Mouse (Mus musculus): ENCODE results near the gene Slamf9. TPM values are rescaled to one million over a fixed set of nuclear protein-coding genes. Genes with fewer than 3 reads are reported as not detected.

Slamf9 gene
- polyA plus RNA-seq, 1 experiment from 2014 or later: 0.34 TPM

DNA sequence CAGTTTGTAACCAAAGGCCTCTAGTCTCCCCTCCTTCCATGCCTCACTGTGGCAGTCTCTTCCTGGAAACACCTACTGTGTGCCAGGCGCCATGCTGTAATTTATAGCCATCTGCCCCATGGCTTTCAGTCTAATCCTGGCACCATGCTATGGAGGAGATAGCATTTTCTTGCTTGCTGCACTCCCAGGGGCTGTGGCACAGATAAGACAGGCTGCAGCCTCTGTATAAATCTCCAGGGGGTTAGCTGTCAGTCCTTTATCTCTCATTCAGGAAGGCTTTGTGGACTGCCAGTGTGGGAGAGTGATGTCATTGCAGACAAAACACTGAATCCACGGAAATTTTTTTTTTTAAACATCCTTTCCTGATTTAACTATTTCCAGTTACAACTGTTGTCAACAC, 33.0 kb downstream of the Slamf9 start:
- H3K9ac ChIP-seq (ENCODE audit: low read depth, low read length): no peak overlapping the region
- 49% methylated on average over 2 of the region's 2 CpGs for WGBS
- H3K4me3 ChIP-seq (ENCODE audit: low read depth, low read length): no peak overlapping the region
- H3K27ac ChIP-seq (ENCODE audit: low read depth, low read length): no peak overlapping the region
- H3K4me1 ChIP-seq (replicated peaks; ENCODE audit: control insufficient read depth, insufficient read depth, low read length): no peaks in the 10 kb centered on the region; the same call in 1 of the 2 replicates
- H3K4me2 ChIP-seq (replicated peaks; ENCODE audit: low read depth, low read length): no peak overlapping the region
- H3K9me3 ChIP-seq (ENCODE audit: control insufficient read depth, low read length): no peaks in the 10 kb centered on the region
- H3K36me3 ChIP-seq (ENCODE audit: control insufficient read depth, insufficient read depth, low read length): no peaks in the 10 kb centered on the region
- H3K27me3 ChIP-seq (ENCODE audit: control insufficient read depth, insufficient read depth, low read length): no peaks in the 10 kb centered on the region; the same call in 1 of the 2 replicates
- ATAC-seq (ENCODE audit: low FRiP score) (no peak), DNase-seq (ENCODE audit: low spot score) (no peak)

DNA sequence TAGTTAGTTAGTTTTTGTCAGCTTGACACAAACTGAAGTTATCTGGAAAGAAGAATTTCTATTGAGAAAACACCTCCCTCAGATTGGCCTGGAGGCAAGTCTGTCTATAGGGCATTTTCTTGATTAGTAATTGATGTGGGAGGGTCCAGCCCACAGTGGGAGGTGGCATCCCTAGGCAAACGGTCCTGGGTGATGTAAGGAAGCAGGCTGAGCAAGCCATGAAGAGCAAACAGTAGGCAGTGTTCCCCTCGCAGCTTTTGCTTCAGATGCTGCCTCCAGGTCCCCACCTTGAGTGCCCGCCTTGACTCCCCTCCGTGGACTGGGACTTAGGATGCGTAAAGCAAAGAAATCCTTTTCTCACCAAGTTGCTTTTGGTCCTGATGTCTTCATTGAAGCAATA, 34.1 kb downstream of the Slamf9 start:
- Histone ChIP-seq H3K9me3 (ENCODE audit: control insufficient read depth, low read length) (no peaks in the 10 kb centered on the region), H3K9ac (ENCODE audit: low read depth, low read length) (no peak overlapping the region), H3K4me3 (ENCODE audit: low read depth, low read length) (no peak overlapping the region), H3K4me1 (replicated peaks; ENCODE audit: control insufficient read depth, insufficient read depth, low read length) (no peaks in the 10 kb centered on the region), H3K27me3 (ENCODE audit: control insufficient read depth, insufficient read depth, low read length) (no peaks in the 10 kb centered on the region), H3K4me2 (replicated peaks; ENCODE audit: low read depth, low read length) (no peak overlapping the region), H3K36me3 (ENCODE audit: control insufficient read depth, insufficient read depth, low read length) (no peaks in the 10 kb centered on the region), H3K27ac (ENCODE audit: low read depth, low read length) (no peak overlapping the region)
- 74% methylated on average over 5 of the region's 5 CpGs for WGBS
- ATAC-seq (ENCODE audit: low FRiP score): no peak
- no peak for DNase-seq (ENCODE audit: low spot score)

DNA sequence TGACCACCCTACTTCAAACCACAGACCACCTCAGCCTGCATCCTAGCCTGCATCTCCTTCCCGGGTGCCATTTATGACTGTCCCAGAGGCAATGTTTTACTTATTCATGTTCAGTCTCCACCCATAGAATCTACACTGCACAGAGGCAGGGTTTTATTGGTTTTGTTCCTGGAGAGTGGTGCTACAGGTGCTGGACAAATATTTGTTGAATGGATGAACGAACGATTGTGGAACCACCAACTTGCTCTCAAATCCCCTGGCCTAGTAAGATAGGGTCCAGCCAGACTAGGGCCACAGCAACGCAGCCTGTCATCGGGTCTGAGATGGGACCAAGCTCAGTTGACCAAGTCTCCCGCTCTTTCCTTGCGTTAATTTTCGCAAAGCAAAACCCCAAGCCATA, 34.8 kb downstream of the Slamf9 start:
- DNase-seq (ENCODE audit: low spot score): no peak
- Histone ChIP-seq H3K27ac (ENCODE audit: low read depth, low read length) (no peak overlapping the region), H3K9me3 (ENCODE audit: control insufficient read depth, low read length) (no peaks in the 10 kb centered on the region), H3K27me3 (ENCODE audit: control insufficient read depth, insufficient read depth, low read length) (no peaks in the 10 kb centered on the region), H3K4me2 (replicated peaks; ENCODE audit: low read depth, low read length) (no peak overlapping the region), H3K36me3 (ENCODE audit: control insufficient read depth, insufficient read depth, low read length) (no peaks in the 10 kb centered on the region), H3K4me3 (ENCODE audit: low read depth, low read length) (no peak overlapping the region), H3K4me1 (replicated peaks; ENCODE audit: control insufficient read depth, insufficient read depth, low read length) (no peaks in the 10 kb centered on the region), H3K9ac (ENCODE audit: low read depth, low read length) (no peak overlapping the region)
- 51% methylated on average over 8 of the region's 8 CpGs for WGBS
- ATAC-seq (ENCODE audit: low FRiP score): no peak

DNA sequence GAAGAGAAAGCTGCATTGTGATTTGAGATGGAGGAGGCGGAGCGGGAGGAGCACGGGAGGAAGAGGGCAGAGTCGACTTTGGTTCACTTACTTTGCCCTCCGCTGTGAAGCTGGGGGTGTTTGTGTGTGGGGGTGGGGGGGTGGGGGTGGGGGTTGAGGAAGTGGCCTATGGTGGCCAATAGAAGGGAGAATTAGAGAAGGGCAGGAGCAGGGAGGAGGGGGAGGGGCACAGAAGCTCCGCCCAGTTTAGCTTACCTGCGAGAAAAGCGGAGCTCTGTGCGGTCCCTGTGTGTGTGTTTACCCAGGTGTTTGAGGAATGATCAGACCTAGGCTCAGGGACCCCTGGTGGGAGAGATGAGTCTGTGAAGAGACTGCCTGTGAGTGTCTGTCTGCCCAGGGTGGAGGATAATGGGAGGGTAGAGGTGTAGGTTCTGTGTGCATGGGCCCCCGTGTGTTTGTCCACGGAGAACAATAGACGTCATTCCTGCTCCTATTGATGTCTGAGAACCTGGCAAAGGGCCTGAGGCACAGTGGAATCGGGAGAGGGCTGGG, 35.3 kb downstream of the Slamf9 start:
- Histone ChIP-seq H3K36me3 (ENCODE audit: control insufficient read depth, insufficient read depth, low read length) (no peaks in the 10 kb centered on the region), H3K9me3 (ENCODE audit: control insufficient read depth, low read length) (no peaks in the 10 kb centered on the region), H3K4me2 (replicated peaks; ENCODE audit: low read depth, low read length) (no peak overlapping the region), H3K9ac (ENCODE audit: low read depth, low read length) (no peak overlapping the region), H3K27me3 (ENCODE audit: control insufficient read depth, insufficient read depth, low read length) (no peaks in the 10 kb centered on the region), H3K4me1 (replicated peaks; ENCODE audit: control insufficient read depth, insufficient read depth, low read length) (no peaks in the 10 kb centered on the region), H3K4me3 (ENCODE audit: low read depth, low read length) (no peak overlapping the region), H3K27ac (ENCODE audit: low read depth, low read length) (no peak overlapping the region)
- 24% methylated on average over 13 of the region's 13 CpGs for WGBS
- peak; percentile 36; the same call in 1 of the 2 replicates for ATAC-seq (ENCODE audit: low FRiP score)
- DNase-seq (ENCODE audit: low spot score): no peak

DNA sequence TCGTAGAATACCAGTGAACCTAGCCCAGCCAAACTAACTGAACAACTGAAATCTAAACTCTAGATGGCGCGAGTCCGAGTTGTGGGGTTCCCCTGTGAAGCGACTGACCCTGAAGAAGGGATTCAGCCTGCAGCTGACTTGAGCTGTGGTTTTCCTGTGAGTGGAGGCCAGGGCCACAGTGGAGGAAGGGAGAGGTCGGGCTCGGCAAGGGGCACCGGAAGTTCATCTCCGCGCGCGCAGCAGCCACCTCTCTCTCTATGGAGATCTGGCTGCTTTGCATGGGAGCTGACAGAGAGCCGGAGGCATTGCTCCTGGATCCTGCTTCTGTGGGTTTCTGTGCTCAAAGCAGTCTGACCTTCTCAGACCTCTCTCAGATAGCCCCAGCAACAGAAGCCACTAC, 37.8 kb downstream of the Slamf9 start:
- no peak overlapping the region for H3K27ac ChIP-seq (ENCODE audit: low read depth, low read length)
- peak; percentile 27 for DNase-seq (ENCODE audit: low spot score)
- ATAC-seq (ENCODE audit: low FRiP score): no peak
- H3K9ac ChIP-seq (ENCODE audit: low read depth, low read length): no peak overlapping the region
- no peaks in the 10 kb centered on the region for H3K4me1 ChIP-seq (replicated peaks; ENCODE audit: control insufficient read depth, insufficient read depth, low read length)
- no peak overlapping the region for H3K4me3 ChIP-seq (ENCODE audit: low read depth, low read length)
- H3K36me3 ChIP-seq (ENCODE audit: control insufficient read depth, insufficient read depth, low read length): no peaks in the 10 kb centered on the region
- H3K27me3 ChIP-seq (ENCODE audit: control insufficient read depth, insufficient read depth, low read length): no peaks in the 10 kb centered on the region
- no peaks in the 10 kb centered on the region for H3K9me3 ChIP-seq (ENCODE audit: control insufficient read depth, low read length)
- H3K4me2 ChIP-seq (replicated peaks; ENCODE audit: low read depth, low read length): no peak overlapping the region; the same call in 1 of the 2 replicates
- 27% methylated on average over 13 of the region's 13 CpGs for WGBS

DNA sequence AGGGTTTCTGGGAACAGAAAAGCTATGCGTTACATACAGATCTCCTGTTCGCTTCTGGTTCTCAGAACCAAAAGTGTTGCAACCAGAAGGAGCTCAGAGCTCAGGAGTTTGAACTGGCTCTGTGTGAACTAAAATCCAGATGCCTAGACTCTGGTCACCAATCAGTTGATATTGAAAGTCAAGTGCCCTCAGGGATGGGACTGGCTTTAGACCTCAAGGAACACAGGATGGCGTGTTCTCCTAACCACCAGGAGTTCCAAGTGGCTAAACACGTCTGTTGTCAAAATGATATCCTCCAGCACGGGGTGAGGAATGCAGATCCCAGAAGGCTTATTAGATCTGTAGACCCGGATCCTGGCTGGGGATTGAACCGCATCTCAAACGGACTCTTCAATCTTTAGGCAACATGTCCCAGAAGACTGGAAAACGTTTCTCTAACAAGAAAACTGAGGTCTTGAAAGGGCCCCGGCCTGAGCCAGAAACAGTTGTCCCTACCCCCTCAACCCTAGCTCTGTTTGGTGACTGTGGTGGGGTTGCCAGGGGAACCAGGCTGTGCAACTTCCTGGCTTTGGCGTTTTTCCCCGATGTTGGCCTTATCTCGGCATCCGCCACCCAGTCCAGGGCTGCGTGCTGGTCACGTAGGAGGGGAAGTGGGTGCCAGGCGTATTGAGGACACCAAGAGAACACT, 38.5 kb downstream of the Slamf9 start:
- ATAC-seq (ENCODE audit: low FRiP score) (no peak), DNase-seq (ENCODE audit: low spot score) (no peak)
- Histone ChIP-seq H3K4me1 (replicated peaks; ENCODE audit: control insufficient read depth, insufficient read depth, low read length) (no peaks in the 10 kb centered on the region), H3K27ac (ENCODE audit: low read depth, low read length) (no peak overlapping the region), H3K27me3 (ENCODE audit: control insufficient read depth, insufficient read depth, low read length) (no peaks in the 10 kb centered on the region), H3K9ac (ENCODE audit: low read depth, low read length) (no peak overlapping the region), H3K36me3 (ENCODE audit: control insufficient read depth, insufficient read depth, low read length) (no peaks in the 10 kb centered on the region), H3K4me3 (ENCODE audit: low read depth, low read length) (no peak overlapping the region), H3K4me2 (replicated peaks; ENCODE audit: low read depth, low read length) (no peak overlapping the region), H3K9me3 (ENCODE audit: control insufficient read depth, low read length) (no peaks in the 10 kb centered on the region)
- WGBS: 82% methylated on average over 17 of the region's 17 CpGs

DNA sequence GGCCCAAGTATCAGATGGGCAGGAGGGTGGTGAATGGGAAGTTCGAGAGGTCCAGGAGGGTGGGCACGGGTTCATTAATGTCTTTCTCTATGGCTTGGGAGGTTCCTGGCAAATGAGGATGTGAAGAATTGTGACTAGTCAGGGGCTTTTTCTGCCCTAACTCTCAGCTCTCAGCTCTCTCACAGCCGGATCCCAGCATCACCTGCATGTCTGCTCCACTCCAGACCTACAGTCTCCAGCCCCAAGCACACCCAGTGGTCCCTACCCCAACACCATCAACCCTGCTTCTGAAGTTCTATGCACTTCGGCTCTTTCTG, 39.0 kb downstream of the Slamf9 start:
- DNase-seq (ENCODE audit: low spot score) (no peak), ATAC-seq (ENCODE audit: low FRiP score) (no peak)
- Histone ChIP-seq H3K9me3 (ENCODE audit: control insufficient read depth, low read length) (no peaks in the 10 kb centered on the region), H3K4me3 (ENCODE audit: low read depth, low read length) (no peak overlapping the region), H3K4me1 (replicated peaks; ENCODE audit: control insufficient read depth, insufficient read depth, low read length) (no peaks in the 10 kb centered on the region), H3K27me3 (ENCODE audit: control insufficient read depth, insufficient read depth, low read length) (no peaks in the 10 kb centered on the region), H3K9ac (ENCODE audit: low read depth, low read length) (no peak overlapping the region), H3K4me2 (replicated peaks; ENCODE audit: low read depth, low read length) (no peak overlapping the region), H3K27ac (ENCODE audit: low read depth, low read length) (no peak overlapping the region), H3K36me3 (ENCODE audit: control insufficient read depth, insufficient read depth, low read length) (no peaks in the 10 kb centered on the region)
- 71% methylated on average over 4 of the region's 4 CpGs for WGBS

DNA sequence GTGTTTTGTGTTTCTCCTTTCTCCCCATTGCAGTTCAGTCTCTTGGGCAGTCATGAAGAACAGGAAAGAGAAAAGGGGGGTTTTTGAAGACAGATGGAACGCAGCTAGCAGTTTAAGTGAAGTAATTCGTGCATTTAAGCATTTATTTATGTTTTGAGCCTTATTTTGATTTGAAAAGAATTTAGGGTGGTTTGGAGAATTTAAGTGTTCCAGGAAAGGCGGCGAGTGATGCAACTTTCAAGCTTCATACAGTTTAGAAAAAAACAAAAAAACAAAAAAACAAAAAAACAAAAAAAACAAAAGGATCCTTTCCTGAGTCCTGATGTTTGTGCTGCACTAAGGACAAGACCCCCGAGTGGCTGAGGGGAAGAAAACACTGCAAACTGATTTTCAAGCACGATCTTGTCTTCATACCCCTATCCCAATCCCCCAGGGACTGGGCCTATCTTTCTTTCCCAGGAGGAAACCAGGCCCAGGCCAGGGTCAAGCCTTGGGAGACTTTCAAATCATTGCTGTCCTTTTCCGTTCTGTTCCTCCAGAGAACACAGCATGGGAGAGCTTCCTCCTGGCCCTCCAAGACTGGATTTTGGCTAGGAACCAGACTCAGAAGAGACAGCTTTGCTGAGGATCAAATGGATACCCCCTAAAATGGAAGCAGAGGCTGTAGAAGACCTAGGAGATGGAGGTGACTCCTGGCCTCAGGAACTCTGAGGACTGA, 39.6 kb downstream of the Slamf9 start:
- ATAC-seq (ENCODE audit: low FRiP score) (no peak), DNase-seq (ENCODE audit: low spot score) (no peak)
- Histone ChIP-seq H3K9ac (ENCODE audit: low read depth, low read length) (no peak overlapping the region), H3K4me3 (ENCODE audit: low read depth, low read length) (no peak overlapping the region), H3K27me3 (ENCODE audit: control insufficient read depth, insufficient read depth, low read length) (no peaks in the 10 kb centered on the region), H3K4me2 (replicated peaks; ENCODE audit: low read depth, low read length) (no peak overlapping the region), H3K27ac (ENCODE audit: low read depth, low read length) (no peak overlapping the region), H3K36me3 (ENCODE audit: control insufficient read depth, insufficient read depth, low read length) (no peaks in the 10 kb centered on the region), H3K9me3 (ENCODE audit: control insufficient read depth, low read length) (no peaks in the 10 kb centered on the region), H3K4me1 (replicated peaks; ENCODE audit: control insufficient read depth, insufficient read depth, low read length) (no peaks in the 10 kb centered on the region)
- WGBS: 81% methylated on average over 7 of the region's 7 CpGs

DNA sequence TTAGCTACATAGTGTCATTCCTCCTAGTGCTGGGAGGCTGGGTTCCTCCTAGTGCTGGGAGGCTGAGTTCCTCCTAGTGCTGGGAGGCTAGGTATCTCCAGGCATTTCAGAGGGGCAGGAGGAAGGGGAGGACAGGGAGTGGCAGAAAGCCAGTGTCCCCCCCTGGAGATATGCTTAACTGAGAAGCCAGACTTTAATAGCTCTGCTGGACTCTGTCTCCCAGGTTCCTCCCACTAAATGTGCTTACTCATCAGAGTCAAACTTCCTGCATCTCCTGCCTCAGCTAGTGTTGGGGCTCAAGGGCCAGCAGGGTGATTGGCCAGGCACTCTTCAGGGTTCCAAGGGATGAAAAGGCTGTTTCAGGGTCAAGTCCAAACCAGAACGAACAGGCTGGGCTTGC, 40.2 kb downstream of the Slamf9 start:
- DNase-seq (ENCODE audit: low spot score) (no peak), ATAC-seq (ENCODE audit: low FRiP score) (no peak)
- Histone ChIP-seq H3K4me2 (replicated peaks; ENCODE audit: low read depth, low read length) (no peak overlapping the region), H3K9ac (ENCODE audit: low read depth, low read length) (no peak overlapping the region), H3K4me1 (replicated peaks; ENCODE audit: control insufficient read depth, insufficient read depth, low read length) (no peaks in the 10 kb centered on the region), H3K27ac (ENCODE audit: low read depth, low read length) (no peak overlapping the region), H3K36me3 (ENCODE audit: control insufficient read depth, insufficient read depth, low read length) (no peaks in the 10 kb centered on the region), H3K9me3 (ENCODE audit: control insufficient read depth, low read length) (no peaks in the 10 kb centered on the region), H3K27me3 (ENCODE audit: control insufficient read depth, insufficient read depth, low read length) (no peaks in the 10 kb centered on the region), H3K4me3 (ENCODE audit: low read depth, low read length) (no peak overlapping the region)
- 81% methylated on average over 1 of the region's 1 CpGs for WGBS

Measured in hindbrain, embryonic 11.5 days (tissue).